Mouse (Mus musculus): Measurements from ENCODE around the gene Btbd3.

Gene Btbd3

DNA sequence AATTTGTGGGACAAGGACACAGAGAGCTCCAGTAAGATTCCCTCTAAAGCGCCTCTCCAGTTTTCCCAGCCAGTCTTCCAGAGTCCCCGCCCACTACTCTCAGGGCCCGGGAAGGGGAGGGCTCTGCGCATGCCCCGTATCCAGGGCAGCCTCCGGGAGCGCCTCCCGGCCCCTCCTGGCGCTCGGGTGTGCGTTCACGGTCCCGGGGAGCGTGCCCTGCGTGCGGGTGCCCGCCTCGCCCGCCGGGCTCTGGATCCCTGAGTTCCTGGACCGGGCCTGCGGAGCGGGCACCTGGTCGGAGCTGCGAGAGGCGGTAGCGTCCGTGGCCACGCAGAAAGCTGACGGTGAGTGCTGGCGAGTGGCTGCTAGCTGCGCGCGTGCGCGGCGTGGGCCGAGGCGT is at the start of gene Btbd3:
Gene Btbd3 (plus strand): TSS at position 155 of the 400 bp plus-strand sequence.
- no peak for DNase-seq (ENCODE audit: low read depth in 1 of 2, low spot score in 2 of 2)

DNA sequence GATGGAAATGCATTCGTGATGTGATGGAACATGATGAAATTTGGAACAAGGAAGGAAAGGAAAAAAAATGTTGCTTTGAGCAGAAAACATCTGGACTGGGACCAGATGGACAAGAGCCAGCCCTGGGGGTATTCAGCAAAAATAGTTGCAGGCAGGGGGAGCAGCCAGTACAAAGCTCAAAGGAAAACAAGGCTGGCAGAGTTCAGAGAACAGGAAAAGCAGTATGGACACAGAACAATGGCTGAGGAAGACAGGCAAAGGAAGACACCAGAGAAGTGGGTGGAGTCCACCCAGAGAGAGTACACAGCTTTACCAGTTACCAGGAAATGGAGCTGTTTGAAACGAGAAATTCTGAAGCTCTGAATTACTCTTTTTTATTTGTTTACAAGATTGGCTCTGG is 40.8 kb upstream of the Btbd3 start:
- DNase-seq (ENCODE audit: low read depth in 1 of 2, low spot score in 2 of 2), result no peak

DNA sequence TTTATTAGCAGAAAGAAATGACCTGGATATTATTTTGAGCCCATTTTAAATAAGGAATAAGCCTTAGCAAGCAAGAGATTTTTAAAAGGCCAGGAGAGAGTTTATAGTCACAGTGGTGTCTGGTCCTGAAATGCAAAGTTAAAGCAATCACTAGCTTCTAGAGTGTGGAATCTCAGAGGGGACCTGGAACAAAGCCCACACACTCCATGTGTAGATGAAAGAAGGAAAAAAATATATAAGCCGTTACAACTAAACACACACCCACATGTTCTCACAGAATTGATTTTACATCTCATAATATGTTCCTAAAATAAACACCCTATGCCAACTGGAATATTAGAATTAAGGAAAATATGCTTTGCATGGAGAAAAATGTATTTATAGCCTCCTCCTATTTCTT is 36.1 kb upstream of the Btbd3 start:
- no peak for DNase-seq (ENCODE audit: low read depth in 1 of 2, low spot score in 2 of 2)

DNA sequence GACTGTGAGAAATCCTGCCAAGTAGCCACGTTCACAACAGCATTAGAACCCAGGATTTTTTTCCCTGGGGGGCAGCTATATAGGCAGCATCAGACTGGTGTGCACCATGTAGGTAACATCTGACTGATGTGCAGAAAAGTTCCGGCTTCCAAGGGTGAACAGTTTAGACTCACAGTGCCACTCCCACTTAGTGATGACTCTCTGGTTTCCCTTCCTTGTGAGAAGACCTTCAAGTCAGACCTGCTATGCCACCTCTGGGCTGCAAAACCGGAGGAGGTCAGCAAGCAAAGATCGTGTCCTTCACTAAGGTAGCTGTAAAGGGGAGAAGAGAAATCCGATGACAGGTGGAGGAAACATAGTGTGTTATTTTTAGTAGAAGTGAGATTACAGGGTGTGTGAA is 24.1 kb upstream of the Btbd3 start:
- DNase-seq (ENCODE audit: low read depth in 1 of 2, low spot score in 2 of 2), result no peak

DNA sequence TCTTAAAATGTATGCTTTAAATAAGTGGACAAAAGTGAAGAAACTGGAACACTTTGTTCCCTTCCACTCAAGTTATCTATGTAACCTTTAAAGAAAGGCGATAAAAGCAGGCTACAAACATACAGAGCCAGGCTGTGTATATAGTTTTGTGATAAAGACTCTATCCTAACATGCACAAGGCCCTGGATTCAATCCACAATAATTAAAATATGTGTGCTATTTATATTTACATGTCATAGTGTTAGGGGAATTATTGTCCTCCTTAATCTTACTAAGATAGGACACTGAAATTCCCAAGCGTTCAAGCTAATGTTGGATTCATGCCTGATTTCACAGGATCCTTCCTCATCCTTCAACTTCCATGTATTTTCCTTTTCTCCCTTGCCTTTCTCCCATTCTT is 20.2 kb upstream of the Btbd3 start:
- DNase-seq (ENCODE audit: low read depth in 1 of 2, low spot score in 2 of 2), result no peak

DNA sequence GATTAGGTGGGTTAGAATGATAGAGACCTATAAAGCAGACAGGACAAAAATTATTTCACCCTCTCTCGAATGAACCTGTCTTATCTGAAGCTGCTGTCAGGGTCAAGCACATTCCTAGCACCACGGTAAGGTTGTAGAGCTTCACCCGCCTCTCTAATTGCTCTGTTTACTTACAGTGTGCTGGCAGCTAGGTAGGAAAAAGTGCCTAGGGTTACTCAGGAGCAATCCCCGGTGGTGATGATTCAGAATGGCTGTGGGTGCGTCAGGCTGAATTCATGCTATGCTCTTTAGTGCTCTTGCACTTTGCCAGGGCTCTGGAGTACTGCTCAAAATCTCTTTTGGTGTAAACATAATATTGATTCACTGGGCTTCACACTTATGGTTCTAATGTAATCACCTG is 13.9 kb upstream of the Btbd3 start:
- no peak for DNase-seq (ENCODE audit: low read depth in 1 of 2, low spot score in 2 of 2)

DNA sequence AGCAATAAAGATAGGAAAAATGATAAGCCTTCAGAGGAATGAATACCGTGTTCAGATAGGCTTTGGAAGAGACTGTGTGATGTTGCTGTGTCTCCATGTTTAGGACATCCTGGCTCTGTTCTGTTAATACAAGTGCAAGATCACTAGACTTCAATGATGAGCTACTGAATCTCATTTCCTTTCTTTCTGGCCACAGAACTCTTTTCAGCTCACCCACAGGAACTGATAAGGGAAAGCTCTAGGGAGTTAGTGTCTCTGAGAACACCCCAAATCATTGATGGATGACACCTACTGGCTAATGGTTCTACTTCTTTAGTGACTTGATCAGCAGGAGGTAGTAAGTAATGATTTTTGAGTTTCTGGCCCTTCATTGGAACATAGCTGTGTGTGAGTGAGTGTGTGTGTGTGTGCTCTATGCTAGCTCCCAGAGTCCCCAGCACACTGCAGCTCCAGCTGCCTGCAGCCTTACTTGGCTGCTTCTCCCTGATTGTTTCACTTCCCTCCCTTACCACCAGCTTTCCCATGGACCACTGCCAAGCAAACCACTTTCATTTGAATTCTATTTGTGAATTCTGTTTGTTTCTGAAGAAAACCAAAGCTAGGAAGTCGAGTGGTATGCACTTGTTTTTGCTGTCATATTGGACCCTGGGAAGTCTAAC is 10.6 kb upstream of the Btbd3 start:
- DNase-seq (ENCODE audit: low read depth in 1 of 2, low spot score in 2 of 2), result no peak

DNA sequence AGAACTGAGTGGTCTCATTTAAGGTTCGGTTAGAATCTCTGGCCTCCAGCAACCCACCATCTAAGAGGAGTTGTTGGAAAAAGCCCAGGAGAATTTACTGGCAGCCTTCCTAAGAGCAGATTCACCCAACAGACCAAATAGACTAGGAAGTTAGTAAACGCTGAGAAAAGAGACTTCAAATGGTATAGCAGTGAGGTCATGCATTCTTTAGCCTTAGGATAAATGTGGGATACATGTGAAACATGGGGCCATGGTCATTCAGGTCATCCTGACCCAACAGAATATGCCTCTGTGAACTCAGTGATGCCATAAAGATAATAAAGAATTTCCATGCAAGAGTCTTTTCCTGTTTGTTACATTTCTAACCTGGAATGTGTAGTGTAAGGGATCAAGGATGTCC is 8.4 kb upstream of the Btbd3 start:
- DNase-seq (ENCODE audit: low read depth in 1 of 2, low spot score in 2 of 2), result no peak

DNA sequence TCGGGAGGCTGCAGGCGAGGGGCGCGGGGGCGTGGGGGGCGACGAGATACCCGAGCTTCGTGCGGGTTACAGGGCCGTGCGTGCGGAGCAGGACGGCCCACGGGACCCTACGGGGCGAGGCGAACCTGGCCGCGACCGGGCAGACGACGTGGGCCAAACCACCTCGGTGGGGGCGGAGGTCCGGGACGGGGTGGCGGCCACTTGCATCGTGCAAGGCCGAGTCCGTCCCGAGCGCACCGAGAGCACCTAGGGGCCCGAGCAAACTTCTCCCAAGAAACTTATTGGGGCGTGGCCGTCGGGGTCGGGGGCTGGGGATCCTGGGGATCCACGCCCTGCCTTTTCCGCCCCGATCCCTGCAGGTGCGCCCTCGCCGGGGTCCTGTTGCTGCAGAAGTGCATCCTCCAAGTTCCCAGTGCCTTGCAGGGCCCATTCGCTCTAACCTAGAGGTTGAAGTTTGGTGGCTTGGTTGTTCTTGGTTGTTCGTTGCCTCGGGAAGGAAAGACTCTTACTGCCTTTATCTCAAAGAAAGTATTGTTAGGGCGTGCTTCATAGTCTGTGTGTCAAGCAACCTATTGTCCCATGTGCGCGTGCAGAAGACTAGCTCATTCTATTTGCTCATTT is 596 bp downstream of the Btbd3 start:
- no peak for DNase-seq (ENCODE audit: low read depth in 1 of 2, low spot score in 2 of 2)

DNA sequence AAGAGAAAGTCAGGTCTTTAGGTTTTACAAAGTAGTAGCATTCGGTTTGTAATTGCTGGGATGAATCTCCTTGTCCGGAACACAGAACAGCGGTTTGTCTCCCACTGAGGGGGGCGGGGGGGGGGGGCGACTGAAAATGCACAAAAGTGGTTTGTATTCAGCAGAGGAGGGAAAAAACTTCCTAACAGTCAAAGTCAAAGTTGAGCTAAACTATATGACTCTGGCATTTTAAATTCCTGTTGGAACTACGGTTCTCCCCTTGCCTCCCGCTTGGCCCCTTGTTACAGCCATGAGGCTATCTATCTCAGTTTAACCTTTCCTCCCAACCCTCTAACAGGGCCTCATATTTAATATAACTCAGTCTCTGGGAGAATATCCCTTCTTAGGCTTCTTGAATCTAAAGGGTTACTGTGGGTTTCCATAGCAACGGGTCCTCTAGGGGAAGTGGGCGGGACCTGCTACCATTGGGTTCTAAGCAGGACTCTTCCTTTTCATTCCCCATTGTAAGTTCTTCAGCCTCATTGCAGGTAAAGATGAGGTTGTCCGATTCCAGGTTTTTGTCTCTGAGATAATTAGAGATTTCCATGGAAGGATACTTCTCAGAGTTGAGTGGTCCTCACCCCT is 1.4 kb downstream of the Btbd3 start:
- no peak for DNase-seq (ENCODE audit: low read depth in 1 of 2, low spot score in 2 of 2)

DNA sequence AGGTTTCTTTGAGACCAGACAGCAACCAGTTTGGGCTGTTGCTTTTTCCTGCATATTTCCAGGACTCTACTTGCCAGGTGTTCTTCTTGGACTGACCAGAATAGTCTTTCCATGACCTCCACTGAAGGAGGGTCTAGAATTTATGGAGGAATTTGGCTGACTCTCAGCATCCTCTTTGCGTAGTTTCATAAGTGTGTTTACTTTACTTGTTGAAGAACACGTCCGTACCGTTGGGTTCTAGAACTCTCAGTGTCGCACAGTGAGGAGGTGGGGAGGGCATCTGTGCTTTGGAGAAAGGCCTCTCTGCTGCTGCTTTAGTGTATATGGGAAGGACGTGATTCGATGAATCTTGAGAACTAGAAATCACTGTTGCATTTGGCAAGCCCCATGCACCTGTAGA is 4.8 kb downstream of the Btbd3 start:
- DNase-seq (ENCODE audit: low read depth in 1 of 2, low spot score in 2 of 2), result no peak

DNA sequence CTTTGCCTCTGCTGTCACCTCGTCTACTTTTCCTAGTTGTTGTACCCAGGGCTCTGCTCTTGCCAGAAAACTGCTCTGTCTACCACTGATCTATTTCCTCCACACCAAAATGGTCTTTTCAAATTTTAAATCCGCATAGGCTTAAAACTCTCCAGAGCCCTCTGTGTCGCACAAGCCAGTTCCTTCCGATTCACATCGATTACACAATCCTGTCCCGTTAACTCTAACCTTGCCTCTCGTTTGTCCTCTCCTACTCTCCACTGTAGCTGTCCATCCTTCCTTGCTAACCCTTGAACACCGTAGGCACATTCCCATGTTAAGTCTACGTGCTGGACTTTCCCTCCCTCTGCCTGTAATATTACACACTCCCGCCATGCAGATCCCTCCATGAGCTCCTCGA is 6.5 kb downstream of the Btbd3 start:
- no peak for DNase-seq (ENCODE audit: low read depth in 1 of 2, low spot score in 2 of 2)

DNA sequence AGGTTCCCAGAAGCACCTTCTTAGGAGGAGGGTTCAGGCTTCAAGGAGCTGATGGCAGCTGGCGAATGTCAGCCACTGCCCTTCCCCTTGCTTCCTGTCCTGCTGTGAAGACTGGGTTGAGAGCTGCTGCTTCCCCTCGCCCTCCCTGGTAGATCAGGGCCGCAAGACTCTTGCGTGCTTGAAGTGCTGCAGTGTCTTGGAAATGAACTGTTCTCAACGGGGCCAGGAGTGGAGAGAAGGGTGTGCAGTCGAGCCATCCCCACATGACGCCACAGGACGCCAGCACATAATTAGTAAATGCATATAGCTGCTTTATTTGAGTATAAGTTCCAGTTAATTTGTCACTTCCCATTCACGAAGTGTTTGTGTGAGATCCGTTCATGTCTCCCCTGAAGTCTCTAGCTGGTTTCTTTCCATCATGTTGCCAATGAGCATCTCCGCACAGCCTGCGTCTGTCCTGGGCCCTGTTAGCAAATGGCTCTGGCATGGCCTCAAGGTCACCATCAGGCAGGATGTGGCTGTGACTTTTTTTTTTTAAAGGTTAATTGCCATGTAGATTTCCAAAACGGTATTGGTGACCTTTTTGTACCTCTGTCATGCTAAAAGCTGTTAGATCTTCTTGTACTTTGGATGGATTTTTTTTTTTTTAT is 9.1 kb downstream of the Btbd3 start:
- no peak for DNase-seq (ENCODE audit: low read depth in 1 of 2, low spot score in 2 of 2)

DNA sequence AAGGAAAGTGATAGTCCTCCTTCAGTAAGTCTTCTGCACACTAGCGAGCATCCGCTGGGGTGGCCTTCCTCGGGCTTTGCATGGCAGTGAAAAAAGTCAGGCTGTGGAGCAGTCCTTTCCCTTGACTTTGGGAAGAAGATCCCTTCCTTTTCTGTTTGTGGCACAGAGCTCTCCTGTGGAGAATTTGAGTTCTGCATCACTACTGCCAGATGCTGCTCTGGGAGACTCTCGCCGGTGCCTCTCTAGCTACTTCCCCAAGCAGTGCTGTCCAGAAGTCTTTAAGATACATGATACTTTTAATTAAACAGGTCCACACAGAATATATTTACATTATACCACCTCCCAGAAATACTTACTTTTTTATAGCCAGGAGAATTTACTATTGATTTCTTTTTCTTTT is 10.3 kb downstream of the Btbd3 start:
- no peak for DNase-seq (ENCODE audit: low read depth in 1 of 2, low spot score in 2 of 2)

DNA sequence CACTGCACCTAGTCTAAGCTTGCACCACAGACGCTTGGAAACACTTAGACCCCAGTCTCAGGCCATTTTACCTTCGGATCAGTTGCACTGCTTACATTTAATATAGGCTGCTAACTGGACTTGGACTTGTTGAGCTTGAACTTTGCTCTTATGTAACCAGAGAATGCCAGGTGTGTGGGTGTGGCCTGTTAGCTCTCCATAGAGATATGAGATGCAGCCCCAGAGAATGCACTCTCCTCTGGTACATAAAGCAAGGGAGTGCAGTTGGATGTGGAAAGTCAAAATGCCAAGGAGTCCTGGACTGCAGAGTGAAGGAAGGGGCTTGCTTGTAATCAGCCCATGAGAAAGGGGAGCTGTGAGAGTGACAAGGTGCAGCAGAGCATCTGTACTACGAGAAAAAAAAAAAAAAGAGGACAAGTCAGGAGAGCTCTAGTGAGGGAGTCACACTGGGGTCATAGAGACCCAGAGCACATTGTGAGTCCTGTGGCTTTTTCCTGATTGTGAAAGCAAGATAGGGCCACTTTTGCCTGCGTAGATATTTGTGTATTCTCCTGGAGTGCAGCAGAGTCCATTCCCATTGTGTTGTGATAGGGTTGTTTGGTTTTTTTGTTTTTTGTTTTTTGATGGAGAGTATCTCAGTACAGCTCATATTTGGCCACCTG is 11.6 kb downstream of the Btbd3 start:
- no peak for DNase-seq (ENCODE audit: low read depth in 1 of 2, low spot score in 2 of 2)

DNA sequence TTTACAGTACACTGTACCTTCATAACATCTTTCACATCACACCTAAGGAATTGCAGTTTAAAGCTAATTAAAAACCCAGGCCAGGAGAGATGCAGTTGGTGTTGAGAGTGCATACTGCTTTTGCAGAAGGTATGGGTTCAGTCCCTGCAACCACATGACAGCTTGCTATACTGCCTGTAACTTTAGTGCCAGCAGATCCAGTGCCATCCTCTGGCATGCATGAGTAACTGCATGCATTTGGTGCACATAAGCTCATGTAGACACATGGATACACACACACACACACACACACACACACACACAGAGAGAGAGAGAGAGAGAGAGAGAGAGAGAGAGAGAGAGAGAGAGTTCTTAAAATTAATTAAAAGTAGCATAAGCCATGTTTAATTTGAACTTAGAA is 13.0 kb downstream of the Btbd3 start:
- no peak for DNase-seq (ENCODE audit: low read depth in 1 of 2, low spot score in 2 of 2)

DNA sequence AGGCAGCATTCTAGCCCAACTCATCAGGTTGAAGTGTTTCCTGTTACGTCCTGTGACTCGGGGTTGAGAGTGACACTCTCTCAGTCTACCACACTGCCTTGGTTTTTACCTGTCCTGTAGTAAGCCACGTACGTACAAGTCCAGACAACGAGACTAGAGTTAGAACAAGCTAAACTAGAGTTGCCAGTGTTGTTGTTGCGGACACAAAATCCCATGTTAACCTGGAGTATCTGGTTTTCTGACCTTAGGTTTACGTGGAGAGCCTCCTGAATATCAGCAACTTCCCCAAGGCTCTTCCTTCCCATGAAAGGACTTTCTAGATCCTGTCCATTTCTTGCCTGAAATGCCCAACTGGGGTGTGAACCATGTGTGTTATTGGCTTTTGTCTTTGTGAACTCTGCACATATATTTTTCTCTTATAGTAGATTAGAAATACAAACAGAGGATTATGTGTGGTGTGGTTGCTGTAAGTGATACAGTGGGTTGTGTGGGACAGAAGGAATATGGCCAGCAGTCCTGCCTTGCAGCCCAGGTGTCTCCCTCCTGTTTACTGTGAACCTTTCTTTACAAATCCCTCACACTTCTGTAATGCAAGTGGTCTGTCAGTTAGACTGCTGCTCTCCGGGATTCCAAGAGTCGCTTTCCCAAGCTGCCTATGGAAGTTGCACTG is 17.2 kb downstream of the Btbd3 start:
- DNase-seq (ENCODE audit: low read depth in 1 of 2, low spot score in 2 of 2), result no peak

DNA sequence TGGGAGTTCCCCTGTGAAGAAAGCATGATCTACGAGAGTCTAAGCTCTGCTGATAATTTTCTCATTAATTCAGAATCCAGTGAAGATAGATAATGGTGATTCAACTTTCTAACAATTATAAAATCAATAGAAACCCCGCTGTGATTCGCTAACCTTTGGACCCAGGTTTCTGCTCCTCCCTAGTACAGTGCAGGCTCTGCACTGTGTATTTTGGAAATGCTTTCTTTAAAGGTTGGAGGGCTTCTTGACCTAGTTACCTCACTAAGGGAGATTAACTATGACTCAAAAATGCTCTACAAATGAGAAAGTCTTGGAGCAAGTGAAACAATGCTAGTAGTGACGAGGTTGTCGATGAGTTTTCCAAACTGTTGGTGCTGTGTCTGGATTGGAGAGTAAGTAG is 17.7 kb downstream of the Btbd3 start:
- DNase-seq (ENCODE audit: low read depth in 1 of 2, low spot score in 2 of 2), result no peak

DNA sequence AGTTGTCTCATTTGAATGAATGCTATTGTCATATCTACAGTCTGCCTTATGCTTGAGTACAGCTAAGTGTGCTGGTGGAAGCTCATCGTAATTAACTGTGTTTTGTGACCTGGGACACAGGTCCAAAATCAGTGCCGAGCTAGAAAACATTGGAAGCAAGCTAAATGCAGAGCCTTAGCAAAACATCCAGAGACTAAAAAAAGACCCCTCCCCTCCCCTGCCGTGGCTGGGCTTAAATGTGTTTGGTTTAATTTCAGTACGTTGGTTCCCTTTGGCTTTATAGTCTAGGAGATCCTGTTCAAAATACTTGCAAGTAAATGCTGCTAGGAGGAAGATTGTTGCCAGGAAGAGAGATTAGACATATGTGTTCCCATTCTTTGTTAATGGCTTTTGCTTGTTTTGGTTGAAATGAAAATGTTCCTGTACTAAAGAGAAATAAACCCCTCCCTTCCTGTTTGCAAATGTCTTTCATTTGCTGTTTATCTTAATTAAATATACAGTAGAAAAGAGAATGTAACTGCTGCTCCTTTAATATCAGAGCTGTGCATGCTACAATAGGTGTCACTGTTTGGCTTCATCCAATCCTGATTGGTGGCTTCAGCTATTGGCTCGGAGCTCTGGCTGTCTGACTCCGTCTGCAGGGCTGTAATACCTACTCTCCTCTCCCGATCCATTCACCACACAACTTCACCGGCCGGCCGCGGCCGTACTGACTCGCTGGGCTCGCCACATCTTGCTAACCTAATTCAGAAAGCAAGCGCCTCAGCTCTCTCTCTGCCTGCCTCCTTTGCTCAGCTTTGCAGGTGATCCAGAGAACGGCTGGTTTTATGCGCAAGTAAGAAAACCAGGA is 21.7 kb downstream of the Btbd3 start:
- no peak for DNase-seq (ENCODE audit: low read depth in 1 of 2, low spot score in 2 of 2)

DNA sequence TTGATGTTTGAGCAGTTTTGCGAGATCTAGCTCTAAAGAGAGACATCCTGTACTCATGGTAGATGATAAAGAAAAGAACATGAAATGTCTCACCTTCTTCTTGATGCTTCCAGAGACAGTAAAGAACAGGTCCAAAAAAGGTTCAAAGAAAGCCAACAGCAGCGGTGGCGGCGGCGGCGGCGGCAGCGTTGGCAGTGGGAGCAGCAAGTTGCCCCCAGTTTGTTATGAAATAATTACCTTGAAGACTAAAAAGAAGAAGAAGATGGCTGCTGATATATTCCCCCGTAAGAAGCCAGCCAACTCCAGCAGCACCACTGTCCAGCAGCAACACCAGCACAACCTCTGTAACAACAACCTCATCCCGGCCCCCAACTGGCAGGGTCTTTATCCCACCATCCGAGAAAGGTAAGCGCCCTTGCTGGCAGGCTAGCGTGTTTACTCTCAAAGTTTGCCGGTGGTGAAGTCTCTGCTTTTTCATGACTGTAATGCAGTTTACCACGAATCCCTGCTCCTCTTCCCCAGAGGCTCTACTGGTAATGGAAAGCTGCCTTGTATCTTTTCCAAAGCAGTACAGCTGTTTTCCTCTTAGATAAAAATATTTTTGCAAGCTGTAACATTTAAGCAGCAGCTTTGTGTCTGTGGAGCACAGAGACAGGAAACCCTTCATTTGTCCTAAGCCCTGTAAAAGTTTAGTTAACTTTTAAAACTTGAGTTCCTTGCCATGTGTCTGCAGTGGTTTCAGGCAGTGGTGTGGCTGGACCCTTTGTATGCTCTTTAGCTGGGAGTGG is 22.7 kb downstream of the Btbd3 start:
- no peak for DNase-seq (ENCODE audit: low read depth in 1 of 2, low spot score in 2 of 2)
